Mouse (Mus musculus) heart, embryonic 10.5 days (tissue): ENCODE measurements around the gene Lrrc61. TPM values are rescaled to one million over a fixed set of nuclear protein-coding genes. Genes with fewer than 3 reads are reported as not detected.
"Not testable (repeated sequence)": the region's sequence is repeated elsewhere in the genome, so short reads cannot be mapped to it uniquely, and the experiment has no call there.

Source experiments
- DNase-seq: peaks from one replicate; pipeline ENCODE4 v3.0.0-alpha.2; 2017; ENCODE audit warnings: low spot score
- H3K27ac ChIP-seq: fragments of 300-500 bp; sonication (generic); 2 replicates; pipeline ENCODE4 v1.5.1; 2016; ENCODE audit warnings: mild to moderate bottlenecking
- H3K27me3 ChIP-seq: fragments of 300-500 bp; sonication (generic); 2 replicates; pipeline ENCODE4 v1.6.1; 2016; ENCODE audit warnings: mild to moderate bottlenecking; ENCODE audit not compliant: poor library complexity, insufficient read depth, severe bottlenecking
- H3K36me3 ChIP-seq: fragments of 300-500 bp; sonication (generic); 2 replicates; pipeline ENCODE4 v1.6.1; 2016; ENCODE audit warnings: mild to moderate bottlenecking, moderate library complexity
- H3K4me1 ChIP-seq: fragments of 300-500 bp; sonication (generic); 2 replicates; pipeline ENCODE4 v1.6.1; 2016; ENCODE audit warnings: mild to moderate bottlenecking
- H3K4me3 ChIP-seq: fragments of 300-500 bp; sonication (generic); 2 replicates; pipeline ENCODE4 v1.5.1; 2016; ENCODE audit warnings: mild to moderate bottlenecking, moderate library complexity
- H3K9me3 ChIP-seq: fragments of 300-500 bp; sonication (generic); 2 replicates; pipeline ENCODE4 v1.6.1; 2016; ENCODE audit warnings: mild to moderate bottlenecking, moderate library complexity
- WGBS: fragments of 180-500 bp; shearing (Covaris S2); methylation state at CpG from one replicate; pipeline ENCODE4 v1.1.7; 2016; 5-methylcytosine and 5-hydroxymethylcytosine counted together
- polyA plus RNA-seq: library from polyadenylated mRNA; unstranded; fragments of >200 nt; fragmentation: Nextera tagmentation; extraction: Ambion mirVana; gene quantifications from 2 replicates; pipeline ENCODE4 v1.2.1, GENCODE M21; 2016

The Lrrc61 gene
- 9.5 and 12.9 TPM in 2 replicates for polyA plus RNA-seq

DNA sequence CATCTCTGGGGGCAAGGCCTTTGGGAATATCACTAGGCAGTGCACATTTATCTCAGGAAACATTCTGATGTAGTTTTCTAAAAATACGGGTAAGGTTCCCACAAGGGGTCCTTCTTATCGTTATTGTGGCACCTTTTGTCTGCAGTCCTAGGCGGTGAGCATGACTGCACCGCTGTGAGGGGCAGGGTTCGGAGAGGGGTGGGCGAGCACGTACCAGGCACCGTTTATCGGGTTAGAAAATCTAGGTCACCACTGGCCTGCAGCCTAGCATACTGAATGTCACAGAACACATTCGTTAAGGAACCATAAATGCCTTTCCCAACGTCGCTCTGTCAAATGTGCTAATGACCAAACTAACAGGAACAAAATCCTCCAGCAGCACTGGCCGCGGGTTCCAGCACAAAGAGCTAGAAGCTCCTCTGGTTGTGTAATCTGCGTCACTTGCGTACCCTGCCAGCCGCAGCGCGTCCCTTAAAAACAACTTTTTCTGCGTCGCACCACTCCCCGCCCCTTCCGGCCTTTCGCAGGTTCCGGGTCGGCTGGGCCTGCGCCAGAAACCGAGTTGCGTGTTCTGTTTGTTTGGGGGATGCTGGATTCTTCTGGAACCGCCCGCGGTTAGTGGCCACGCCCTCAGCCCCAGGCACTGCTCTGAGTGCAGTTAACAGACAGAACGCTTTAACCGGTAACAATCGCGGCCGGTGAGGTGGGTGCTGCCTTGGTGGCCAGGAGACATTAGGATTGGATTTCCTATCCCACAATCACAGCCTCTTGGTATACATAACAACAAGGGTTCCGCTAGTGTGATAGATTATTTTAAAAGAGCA, at the start of gene Lrrc61:
TSS of gene Lrrc61 (plus strand) at position 517 of the 824 bp plus-strand sequence.
- Histone ChIP-seq H3K27me3 (no peaks in the 10 kb centered on the region), H3K9me3 (no peaks in the 10 kb centered on the region), H3K4me3 (peak within 1 kb of the TSS; percentile 61), H3K27ac (peak within 1 kb of the TSS; percentile 93), H3K36me3 (peaks cover 16% of the 10 kb centered on the region), H3K4me1 (peaks cover 18% of the 10 kb centered on the region)
- peak; percentile 95 for DNase-seq
- WGBS, result under 1% methylated on average over 39 of the region's 39 CpGs

DNA sequence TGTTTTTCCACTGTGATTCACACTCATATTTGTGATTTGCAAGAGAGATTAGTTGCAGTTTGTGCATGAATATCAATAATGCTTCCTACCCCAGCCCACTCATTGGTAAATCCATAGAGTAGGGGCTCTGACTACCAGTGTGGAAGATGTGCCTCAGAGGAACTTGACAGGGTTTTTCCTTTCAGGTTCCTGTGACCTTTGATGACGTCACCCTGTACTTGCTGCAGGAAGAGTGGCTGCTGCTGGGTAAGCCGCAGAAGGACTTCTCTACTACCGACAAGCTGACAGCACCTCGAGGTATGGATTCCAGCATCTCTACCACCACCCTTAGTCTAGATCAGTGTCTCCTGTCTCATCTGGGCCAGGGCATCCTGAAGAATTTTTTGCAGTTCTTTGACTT, 46.5 kb upstream of the Lrrc61 start:
- no peak for DNase-seq
- Histone ChIP-seq H3K36me3 (peaks cover 27% of the 10 kb centered on the region), H3K27me3 (no peaks in the 10 kb centered on the region), H3K4me1 (peaks cover 6% of the 10 kb centered on the region), H3K27ac (no peak overlapping the region), H3K9me3 (no peaks in the 10 kb centered on the region), H3K4me3 (no peak overlapping the region)
- 48% methylated on average over 4 of the region's 4 CpGs for WGBS

DNA sequence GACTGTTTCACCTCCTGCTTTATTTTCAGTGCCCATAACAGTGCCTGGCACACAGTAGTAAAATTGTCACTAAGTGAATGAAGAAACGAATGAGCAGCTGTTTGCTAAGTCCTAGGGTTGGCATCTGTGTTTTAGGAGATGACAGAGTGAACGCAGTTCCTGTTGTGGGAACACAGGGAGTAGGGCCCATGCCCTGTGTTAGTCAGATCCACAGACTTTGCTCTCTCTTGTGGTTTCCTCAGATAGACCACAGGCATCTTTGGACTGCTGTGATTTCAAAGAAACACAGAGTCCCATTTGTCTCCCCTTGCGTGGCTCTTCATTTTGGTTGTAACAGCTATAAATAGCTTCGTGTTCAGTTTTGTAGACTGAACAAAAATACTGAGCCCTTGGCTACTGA, 44.2 kb upstream of the Lrrc61 start:
- Histone ChIP-seq H3K36me3 (peaks cover 45% of the 10 kb centered on the region), H3K27me3 (no peaks in the 10 kb centered on the region), H3K4me1 (no peaks in the 10 kb centered on the region), H3K4me3 (no peak overlapping the region), H3K9me3 (no peaks in the 10 kb centered on the region), H3K27ac (no peak overlapping the region)
- no peak for DNase-seq
- WGBS, result 76% methylated on average over 4 of the region's 4 CpGs

DNA sequence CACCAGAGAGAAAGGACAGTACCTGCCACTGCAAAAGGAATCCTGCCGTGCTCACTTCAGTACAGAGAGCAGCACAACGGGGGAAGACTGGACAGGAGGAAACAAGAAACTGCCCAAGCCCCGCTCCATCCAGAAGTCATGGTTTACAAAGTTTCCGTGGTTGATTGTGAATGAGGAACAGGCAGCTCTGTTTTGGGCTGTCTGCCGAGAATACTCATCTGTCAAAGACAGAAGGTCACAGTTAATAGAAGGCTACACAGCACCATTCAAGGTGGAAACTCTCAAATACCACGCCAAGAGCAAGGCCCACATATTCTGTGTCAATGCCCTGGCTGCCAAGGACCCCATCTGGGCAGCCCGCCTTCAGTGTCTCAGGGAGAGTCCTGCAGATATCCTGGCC, 42.7 kb upstream of the Lrrc61 start:
- no peak overlapping the region for H3K27ac ChIP-seq
- no peaks in the 10 kb centered on the region for H3K27me3 ChIP-seq
- no peak overlapping the region for H3K4me3 ChIP-seq
- H3K36me3 ChIP-seq, result peaks cover 60% of the 10 kb centered on the region
- no peaks in the 10 kb centered on the region for H3K9me3 ChIP-seq
- no peak for DNase-seq
- H3K4me1 ChIP-seq, result no peaks in the 10 kb centered on the region
- WGBS, result 90% methylated on average over 7 of the region's 7 CpGs

DNA sequence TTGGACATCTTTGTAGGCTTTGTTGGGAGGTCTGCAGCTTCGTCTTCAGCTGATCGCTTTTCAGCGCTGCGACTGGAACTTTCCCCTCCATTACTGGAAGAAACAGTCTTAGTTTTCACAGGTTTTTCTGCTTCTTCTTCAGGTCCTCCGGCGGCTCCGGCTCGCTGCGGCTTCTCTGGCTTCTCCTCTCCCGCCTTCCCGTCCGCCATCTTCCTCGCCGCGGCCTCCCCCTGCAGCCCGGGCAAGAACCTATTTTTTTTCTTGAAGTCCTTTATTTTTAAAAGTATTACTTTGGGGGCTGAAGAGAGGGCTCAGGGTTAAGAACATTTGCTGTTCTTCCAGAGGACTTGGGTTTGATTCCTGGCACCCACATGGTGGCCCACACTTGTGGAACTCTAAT, 29.7 kb upstream of the Lrrc61 start:
- H3K4me3 ChIP-seq, DNase-seq, H3K27me3 ChIP-seq, H3K9me3 ChIP-seq, H3K27ac ChIP-seq, H3K36me3 ChIP-seq, H3K4me1 ChIP-seq: not testable (repeated sequence)
- WGBS, result 96% methylated on average over 16 of the region's 16 CpGs

DNA sequence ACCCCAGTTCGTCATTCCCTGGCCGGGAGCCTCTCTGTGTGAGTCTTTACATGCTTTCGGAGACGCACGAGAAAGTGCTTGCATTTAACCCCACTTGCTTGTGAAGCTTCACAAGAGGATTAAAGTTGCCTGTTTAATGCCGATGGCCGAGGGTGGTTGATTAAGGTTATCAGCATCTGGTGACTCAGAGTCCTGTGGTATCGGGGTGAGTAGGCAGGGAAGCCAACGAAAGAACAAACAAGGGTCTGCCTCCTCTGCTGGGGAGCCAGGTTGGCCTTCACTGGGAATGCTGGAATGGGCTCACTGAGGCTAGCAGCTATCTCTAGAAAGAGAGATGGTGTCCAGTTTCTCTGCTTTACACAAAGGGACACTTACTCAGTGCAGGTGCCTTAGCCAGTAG, 26.7 kb upstream of the Lrrc61 start:
- H3K27me3 ChIP-seq, result no peaks in the 10 kb centered on the region
- H3K4me1 ChIP-seq, result peaks cover 8% of the 10 kb centered on the region; the same call in 1 of the 2 replicates
- 64% methylated on average over 9 of the region's 9 CpGs for WGBS
- peaks cover 13% of the 10 kb centered on the region for H3K36me3 ChIP-seq
- DNase-seq, result peak; percentile 57
- no peak overlapping the region for H3K4me3 ChIP-seq
- H3K9me3 ChIP-seq, result no peaks in the 10 kb centered on the region
- H3K27ac ChIP-seq, result 0 out of 2 replicates have a peak overlapping the region, but pooled peaks have one; percentile 6

DNA sequence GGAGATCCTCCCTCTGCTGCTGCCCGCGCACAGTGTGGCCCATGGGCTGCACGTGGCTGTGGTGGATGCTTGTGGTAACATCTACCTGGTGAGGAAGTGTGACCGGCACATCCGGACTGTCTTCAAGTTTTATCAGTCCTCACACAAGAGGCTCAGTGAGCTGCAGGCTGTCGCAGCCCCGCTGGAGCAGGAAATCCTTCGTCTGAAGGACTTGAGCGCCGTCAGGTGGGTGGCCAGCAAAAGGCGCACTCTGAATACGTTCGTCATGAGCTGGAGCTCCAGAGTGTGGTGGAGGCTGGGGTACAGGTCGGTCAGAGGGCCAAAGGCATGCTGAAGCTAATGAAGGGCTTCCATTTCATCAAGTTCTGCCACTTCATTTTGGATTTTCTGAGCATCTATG, 25.3 kb upstream of the Lrrc61 start:
- no peak for DNase-seq
- Histone ChIP-seq H3K9me3 (no peaks in the 10 kb centered on the region), H3K4me1 (peaks cover 8% of the 10 kb centered on the region; the same call in 1 of the 2 replicates), H3K27ac (no peak overlapping the region), H3K4me3 (no peak overlapping the region), H3K27me3 (no peaks in the 10 kb centered on the region), H3K36me3 (peaks cover 13% of the 10 kb centered on the region)
- 69% methylated on average over 14 of the region's 14 CpGs for WGBS

DNA sequence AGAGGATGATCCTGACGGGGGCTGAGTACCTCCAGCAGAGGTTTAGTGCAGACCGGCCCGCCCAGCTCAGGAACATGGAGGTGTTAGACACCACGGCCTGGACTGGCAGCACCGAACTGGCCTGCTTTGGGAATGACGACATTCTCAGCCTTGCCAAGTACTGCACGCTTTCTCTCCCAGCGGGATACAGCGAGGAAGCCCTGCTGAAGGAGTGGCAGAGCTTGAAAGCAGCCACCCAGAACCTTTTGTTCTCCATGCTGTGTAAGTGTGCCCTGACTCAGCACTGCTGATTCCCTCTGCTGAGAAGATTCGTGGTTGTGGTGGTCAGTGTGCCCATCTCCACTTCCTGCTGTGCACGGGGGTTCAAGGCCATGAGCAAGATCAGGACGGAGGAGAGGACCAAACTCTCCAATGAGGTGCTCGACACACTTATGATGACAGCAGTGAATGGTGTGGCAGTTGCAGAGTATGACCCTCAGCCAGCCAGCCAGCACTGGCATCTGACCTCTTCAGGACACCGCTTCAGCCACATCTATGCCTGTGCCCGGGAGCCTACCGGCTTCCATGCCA, 24.6 kb upstream of the Lrrc61 start:
- Histone ChIP-seq H3K4me3 (no peak overlapping the region), H3K27ac (peak overlapping the region; percentile 8; the same call in 1 of the 2 replicates), H3K9me3 (no peaks in the 10 kb centered on the region), H3K27me3 (no peaks in the 10 kb centered on the region; the same call in 1 of the 2 replicates), H3K36me3 (peaks cover 13% of the 10 kb centered on the region), H3K4me1 (peaks cover 8% of the 10 kb centered on the region; the same call in 1 of the 2 replicates)
- 85% methylated on average over 16 of the region's 16 CpGs for WGBS
- DNase-seq, result no peak

DNA sequence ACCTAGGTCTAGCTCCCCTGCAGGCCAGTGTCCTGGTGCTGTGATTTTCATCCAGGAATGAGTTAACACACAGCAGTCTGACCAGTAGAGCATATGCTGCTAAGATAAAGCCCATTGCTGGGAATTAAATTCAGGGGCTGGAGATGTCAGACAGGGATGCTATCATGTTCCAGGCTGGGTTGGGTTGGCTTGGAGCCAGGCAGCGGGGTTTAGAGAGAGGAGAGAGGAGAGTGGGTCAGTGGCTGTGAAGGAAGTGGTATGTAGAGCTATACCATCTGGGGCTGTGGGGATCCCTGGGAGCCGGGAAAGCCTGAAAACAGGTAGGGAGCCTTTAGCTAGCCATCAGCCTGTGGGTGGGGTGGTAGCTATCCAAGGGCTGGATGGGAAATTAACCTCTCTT, 23.7 kb upstream of the Lrrc61 start:
- Histone ChIP-seq H3K27ac (no peak overlapping the region), H3K4me1 (peaks cover 8% of the 10 kb centered on the region; the same call in 1 of the 2 replicates), H3K36me3 (peaks cover 8% of the 10 kb centered on the region), H3K4me3 (no peak overlapping the region), H3K9me3 (no peaks in the 10 kb centered on the region), H3K27me3 (no peaks in the 10 kb centered on the region; the same call in 1 of the 2 replicates)
- WGBS, result 52% methylated on average over 2 of the region's 2 CpGs
- no peak for DNase-seq

DNA sequence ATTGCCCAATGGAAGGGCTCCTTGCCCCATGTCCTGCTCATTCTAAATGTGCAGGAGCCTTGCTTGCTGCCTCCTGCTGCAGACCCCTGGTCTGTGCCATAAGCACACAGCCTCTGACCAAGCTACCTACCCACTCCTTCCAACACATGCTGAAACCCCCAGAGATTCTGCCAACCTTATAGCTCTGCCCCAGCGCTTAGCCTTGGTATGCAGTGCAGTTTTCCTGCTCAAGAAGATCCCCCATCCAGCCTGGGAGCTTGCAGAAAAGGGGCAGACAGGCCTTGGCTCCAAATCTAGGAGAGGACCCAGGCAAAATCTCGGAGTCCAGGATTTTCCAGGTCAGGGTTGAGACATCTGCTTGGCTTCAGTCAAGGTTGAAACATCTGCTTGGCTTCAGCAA, 21.1 kb upstream of the Lrrc61 start:
- 86% methylated on average over 2 of the region's 2 CpGs for WGBS
- H3K4me1 ChIP-seq, result peaks cover 23% of the 10 kb centered on the region
- H3K9me3 ChIP-seq, result no peaks in the 10 kb centered on the region
- H3K36me3 ChIP-seq, result peaks cover 7% of the 10 kb centered on the region; the same call in 1 of the 2 replicates
- no peak for DNase-seq
- H3K4me3 ChIP-seq, result no peak overlapping the region
- no peaks in the 10 kb centered on the region; the same call in none of the 2 replicates for H3K27me3 ChIP-seq
- H3K27ac ChIP-seq, result no peak overlapping the region

DNA sequence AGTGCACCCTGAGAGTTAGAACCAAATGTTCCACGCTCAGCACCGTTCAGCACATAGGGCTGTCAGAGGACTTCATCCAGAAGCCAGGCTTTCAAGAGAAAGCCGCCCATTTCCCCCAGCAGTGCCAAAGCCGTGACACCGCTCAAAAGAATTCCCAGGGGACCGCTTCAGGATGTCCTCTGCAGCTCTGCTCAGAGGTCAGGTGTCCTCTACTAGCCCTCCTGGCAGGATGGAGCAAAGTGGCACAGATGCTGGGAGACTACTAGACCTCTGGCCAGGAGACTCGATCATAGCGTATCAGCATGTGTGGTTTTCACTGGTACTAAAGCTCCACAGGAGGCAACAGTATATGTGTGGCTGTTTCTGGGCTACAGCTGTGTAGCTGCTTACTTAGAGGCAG, 19.7 kb upstream of the Lrrc61 start:
- Histone ChIP-seq H3K4me3 (no peak overlapping the region), H3K27ac (no peak overlapping the region), H3K4me1 (peaks cover 24% of the 10 kb centered on the region), H3K36me3 (peaks cover 7% of the 10 kb centered on the region; the same call in 1 of the 2 replicates), H3K9me3 (no peaks in the 10 kb centered on the region), H3K27me3 (no peaks in the 10 kb centered on the region; the same call in none of the 2 replicates)
- 77% methylated on average over 8 of the region's 8 CpGs for WGBS
- no peak for DNase-seq

DNA sequence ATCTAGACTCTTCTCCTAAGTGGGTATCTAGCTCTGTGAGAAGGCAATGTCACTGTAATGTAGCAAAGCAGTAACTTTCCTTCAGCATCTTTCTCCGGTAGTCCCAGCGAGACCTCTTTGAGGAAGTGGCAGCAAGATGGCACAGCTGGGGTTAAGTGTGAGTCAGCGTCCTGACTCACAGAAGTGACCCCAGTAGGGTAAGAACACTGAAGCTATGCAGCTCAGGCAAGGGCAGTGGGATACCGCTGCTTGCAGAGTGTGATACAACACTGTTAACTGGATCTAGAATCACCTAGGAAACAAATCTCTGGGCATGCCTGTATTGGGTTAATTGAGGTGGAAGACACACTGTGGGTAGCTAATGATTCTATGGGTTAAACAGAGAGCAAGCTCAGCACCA, 18.5 kb upstream of the Lrrc61 start:
- Histone ChIP-seq H3K27me3 (no peaks in the 10 kb centered on the region; the same call in none of the 2 replicates), H3K4me3 (no peak overlapping the region), H3K9me3 (no peaks in the 10 kb centered on the region), H3K36me3 (peaks cover 10% of the 10 kb centered on the region; the same call in 1 of the 2 replicates), H3K4me1 (peaks cover 28% of the 10 kb centered on the region), H3K27ac (no peak overlapping the region)
- WGBS, result 62% methylated on average over 4 of the region's 4 CpGs
- no peak for DNase-seq
